Mouse (Mus musculus) G1E (cell line): ENCODE results near the gene Fblim1.

ENCODE experiments used
- CTCF ChIP-seq: IDR thresholded peaks from 2 replicates; pipeline ENCODE4 v1.5.1; 2012; ENCODE audit warnings: low read depth, low read length, inconsistent platforms, mixed read lengths
- POLR2AphosphoS5 ChIP-seq: IDR thresholded peaks from 2 replicates; pipeline ENCODE4 v1.6.1; 2012; ENCODE audit warnings: low read depth, low read length, inconsistent platforms; ENCODE audit not compliant: insufficient replicate concordance

DNA sequence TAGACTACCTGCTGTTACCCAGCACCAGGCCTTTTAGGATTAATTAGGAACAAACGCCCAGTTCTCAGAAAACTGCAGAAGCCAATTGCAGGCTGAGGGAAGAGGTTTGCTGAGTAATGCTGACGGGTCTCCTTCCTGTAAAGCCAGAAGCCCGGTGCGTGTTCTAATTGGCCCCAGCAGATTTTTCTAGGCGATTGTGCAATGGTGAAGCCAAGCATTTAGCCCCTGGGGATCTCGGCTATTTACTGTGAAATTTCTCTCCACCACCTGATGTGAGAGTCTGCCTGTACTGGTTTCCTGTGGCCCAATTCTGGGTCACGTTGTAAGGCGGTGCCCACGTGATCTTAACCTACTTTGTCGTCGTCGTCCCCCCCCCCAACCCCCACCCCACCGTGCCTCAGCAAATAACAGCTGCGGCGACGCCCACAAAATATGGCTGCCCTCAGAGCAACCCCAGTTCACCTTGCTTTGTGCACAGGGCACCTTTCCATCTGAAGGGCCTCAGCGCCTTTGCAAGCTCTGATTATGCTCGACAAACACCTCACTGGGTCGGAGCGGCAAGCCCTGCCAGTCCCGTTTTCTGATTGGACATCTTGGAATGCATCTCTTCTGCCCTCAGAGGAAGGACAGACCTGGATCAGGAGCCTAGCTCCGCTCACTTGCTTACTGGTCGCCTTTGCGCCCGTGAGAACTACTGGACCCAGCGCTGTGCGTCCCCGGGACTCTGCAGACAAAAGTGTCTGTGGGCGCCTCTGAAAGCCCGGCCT, 46.6 kb downstream of the Fblim1 start:
- no peak for TF ChIP-seq POLR2AphosphoS5
- TF ChIP-seq CTCF = no peak
